Mouse (Mus musculus): ENCODE data around the gene Car5b. TPM values are rescaled to one million over a fixed set of nuclear protein-coding genes. Genes with fewer than 3 reads are reported as not detected.

The Car5b gene
- polyA plus RNA-seq, 1 experiment from 2014 or later = 0.34 TPM

Other genes starting within 250 kb of the Car5b start
- 28.9 and 32.1 TPM in 2 replicates for gene Ap1s2, start 119.0 kb downstream of the Car5b start, polyA plus RNA-seq (2014; fragmentation: Nextera tagmentation; extraction: Ambion mirVana)
- 59.5 and 67.6 TPM in 2 replicates for gene Zrsr2, start 69.3 kb downstream of the Car5b start, polyA plus RNA-seq (2014; fragmentation: Nextera tagmentation; extraction: Ambion mirVana)
- 42.8 and 44.9 TPM in 2 replicates for gene Siah1b, start 48.5 kb upstream of the Car5b start, polyA plus RNA-seq (2014; fragmentation: Nextera tagmentation; extraction: Ambion mirVana)
- 0.56 TPM in 1 of 2 replicates, not detected in the other for gene Cltrn, start 60.8 kb upstream of the Car5b start, polyA plus RNA-seq (2014; fragmentation: Nextera tagmentation; extraction: Ambion mirVana)
- 0.21 TPM in 1 of 2 replicates, not detected in the other for gene Ace2, start 111.3 kb upstream of the Car5b start, polyA plus RNA-seq (2014; fragmentation: Nextera tagmentation; extraction: Ambion mirVana)
- gene Bmx, start 230.2 kb upstream of the Car5b start, polyA plus RNA-seq (2014; fragmentation: Nextera tagmentation; extraction: Ambion mirVana) = 0.35 and 0.59 TPM in 2 replicates
- 7.3 and 8.0 TPM in 2 replicates for gene Pir, start 241.4 kb upstream of the Car5b start, polyA plus RNA-seq (2014; fragmentation: Nextera tagmentation; extraction: Ambion mirVana)

All from embryonic facial prominence, embryonic 11.5 days (tissue).